Mouse (Mus musculus) spleen, adult 2 months (tissue): ENCODE results near the gene Gas1. TPM values are rescaled to one million over a fixed set of nuclear protein-coding genes. Genes with fewer than 3 reads are reported as not detected.

Experiments used
- DNase-seq, 2 experiments: peaks; one replicate each; pipeline versions ENCODE4 v3.0.0 to v3.0.0-alpha.2; 2012 to 2021; ENCODE audit warnings: low spot score in 2 of 2, low read depth in 1 of 2
- H3K27ac ChIP-seq: fragments of 200-500 bp; 2 replicates; pipeline ENCODE4 v1.5.1; 2012; ENCODE audit warnings: low read length, inconsistent platforms; ENCODE audit not compliant: insufficient read depth
- H3K27me3 ChIP-seq: fragments of 200-500 bp; 2 replicates; pipeline ENCODE4 v1.6.1; 2012; ENCODE audit warnings: mild to moderate bottlenecking, moderate library complexity, low read length, inconsistent platforms; ENCODE audit not compliant: control insufficient read depth, insufficient read depth
- H3K36me3 ChIP-seq: fragments of 200-500 bp; 2 replicates; pipeline ENCODE4 v1.6.1; 2012; ENCODE audit warnings: mild to moderate bottlenecking, low read length, inconsistent platforms; ENCODE audit not compliant: control insufficient read depth, insufficient read depth
- H3K4me1 ChIP-seq: fragments of 200-500 bp; 2 replicates; pipeline ENCODE4 v1.6.1; 2011; ENCODE audit warnings: inconsistent platforms; ENCODE audit not compliant: control insufficient read depth, insufficient read depth, insufficient read length
- H3K4me3 ChIP-seq: fragments of 200-500 bp; 2 replicates; pipeline ENCODE4 v1.5.1; 2011; ENCODE audit warnings: mild to moderate bottlenecking, inconsistent platforms; ENCODE audit not compliant: insufficient read depth, insufficient read length; ENCODE audit errors: extremely low read depth
- CTCF ChIP-seq: fragments of 200-500 bp; IDR thresholded peaks from 2 replicates; pipeline ENCODE4 v1.5.1; 2011; ENCODE audit warnings: mild to moderate bottlenecking, inconsistent platforms; ENCODE audit not compliant: insufficient read depth, insufficient read length, insufficient replicate concordance; ENCODE audit errors: extremely low read depth
- POLR2A ChIP-seq: fragments of 200-500 bp; IDR thresholded peaks from 2 replicates; pipeline ENCODE4 v1.6.1; 2011; ENCODE audit warnings: low read depth, low read length, inconsistent platforms
- WGBS: fragments of 180-500 bp; shearing (Covaris S2); methylation state at CpG from one replicate; pipeline ENCODE4 v1.1.7; 2018; 5-methylcytosine and 5-hydroxymethylcytosine counted together
- polyA plus RNA-seq: library from polyadenylated mRNA; depleted of rRNA; stranded (reverse); fragments of >200 nt; gene quantifications from 2 replicates; pipeline ENCODE4 v1.2.3, GENCODE M21; 2012

The Gas1 gene
- polyA plus RNA-seq, 1 experiment: 17.7 TPM

GRCm38 (mm10) chr13:60136962-60137361 lies 40.2 kb downstream of the Gas1 start:
- Histone ChIP-seq H3K4me1 (no peaks in the 10 kb centered on the region), H3K4me3 (no peak overlapping the region), H3K36me3 (no peaks in the 10 kb centered on the region), H3K27me3 (no peaks in the 10 kb centered on the region), H3K27ac (no peak overlapping the region)
- DNase-seq: no peak
- 91% methylated on average over 4 of the region's 4 CpGs for WGBS
- TF ChIP-seq POLR2A (no peak), CTCF (no peak)

DNA sequence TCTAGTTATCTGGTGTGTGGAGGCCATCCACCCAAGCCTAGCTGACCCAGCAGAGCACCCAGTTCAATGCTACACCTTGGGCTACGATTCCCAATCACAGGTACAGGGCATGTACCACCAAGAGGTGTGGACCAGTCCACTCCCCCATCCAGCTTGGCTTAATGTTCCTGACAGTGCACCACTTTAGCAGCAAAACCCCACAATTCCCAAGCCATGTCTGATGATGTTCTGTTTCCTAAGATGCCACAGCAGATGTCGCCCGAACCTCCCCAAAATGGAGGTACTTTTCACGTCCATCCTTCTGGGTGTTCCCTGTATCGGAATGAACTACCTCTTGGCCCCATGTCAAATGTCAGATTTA lies 42.7 kb downstream of the Gas1 start:
- no peak overlapping the region for H3K4me3 ChIP-seq
- DNase-seq: no peak
- WGBS: 92% methylated on average over 5 of the region's 5 CpGs

DNA sequence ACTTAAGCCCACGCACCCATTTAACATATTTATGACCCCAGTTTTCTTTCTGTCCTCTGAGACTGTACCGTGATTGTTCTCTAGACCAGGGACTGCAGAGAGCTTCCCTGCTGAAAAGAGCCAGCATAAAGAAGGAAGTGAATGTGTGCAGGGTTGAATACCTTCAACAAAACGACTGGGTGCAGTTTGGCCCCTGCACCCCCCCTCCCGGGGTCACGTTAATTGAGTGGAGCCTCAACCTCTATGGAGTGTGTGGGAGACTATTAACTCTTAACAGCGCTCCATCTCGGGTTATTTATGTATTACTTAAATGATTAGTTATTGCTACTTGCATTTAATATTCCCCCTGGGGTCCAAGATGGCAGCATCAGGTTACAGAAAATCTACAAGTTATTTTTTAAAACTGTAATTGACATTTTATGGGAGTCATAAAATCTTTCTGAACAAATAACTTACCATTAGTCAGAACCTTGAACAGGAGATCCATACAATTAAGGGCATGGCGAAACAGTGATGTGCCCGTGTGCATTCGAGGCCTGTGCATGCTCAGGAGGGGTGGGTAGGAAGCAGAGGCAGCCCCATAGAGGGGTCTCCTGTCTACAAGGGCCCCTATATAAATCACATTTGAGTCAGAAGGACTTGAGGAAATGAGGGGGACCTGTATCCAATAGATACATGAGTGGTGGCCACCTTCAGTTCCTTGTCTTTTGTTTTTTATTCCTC lies 43.3 kb downstream of the Gas1 start:
- Histone ChIP-seq H3K36me3 (no peaks in the 10 kb centered on the region), H3K27ac (no peak overlapping the region), H3K4me3 (no peak overlapping the region), H3K27me3 (no peaks in the 10 kb centered on the region), H3K4me1 (no peaks in the 10 kb centered on the region)
- WGBS: 62% methylated on average over 10 of the region's 10 CpGs
- no peak for DNase-seq
- TF ChIP-seq CTCF (no peak), POLR2A (no peak)

More for the DNA sequence above, 42.7 kb downstream of the Gas1 start:
- Histone ChIP-seq H3K4me1 (no peaks in the 10 kb centered on the region), H3K27me3 (no peaks in the 10 kb centered on the region), H3K27ac (no peak overlapping the region), H3K36me3 (no peaks in the 10 kb centered on the region)
- TF ChIP-seq POLR2A (no peak), CTCF (no peak)

DNA sequence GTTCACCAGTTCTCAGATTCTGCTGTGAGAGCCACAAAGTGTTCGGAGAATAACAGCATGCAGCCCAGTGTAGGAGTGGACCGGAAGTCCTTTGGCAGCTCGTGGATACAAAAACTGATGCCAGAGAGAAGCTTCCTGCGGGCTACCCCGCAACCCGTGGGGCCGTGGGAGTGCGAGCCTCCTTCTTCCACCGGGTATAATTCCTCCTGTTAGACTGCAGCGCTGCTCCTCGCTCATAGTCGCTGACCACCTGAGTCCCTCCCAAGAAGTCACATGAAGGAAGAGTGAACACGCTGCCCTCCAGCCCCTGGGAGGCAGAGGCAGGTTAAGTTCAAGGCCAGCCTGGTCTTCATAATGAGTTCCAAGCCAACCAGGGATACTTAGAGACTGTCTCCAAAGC lies 45.4 kb downstream of the Gas1 start:
- no peak overlapping the region for H3K27ac ChIP-seq
- no peaks in the 10 kb centered on the region for H3K4me1 ChIP-seq
- no peaks in the 10 kb centered on the region for H3K27me3 ChIP-seq
- H3K36me3 ChIP-seq: no peaks in the 10 kb centered on the region
- no peak for DNase-seq
- WGBS: 67% methylated on average over 13 of the region's 13 CpGs
- no peak overlapping the region for H3K4me3 ChIP-seq
- TF ChIP-seq POLR2A (no peak), CTCF (no peak)

- TF ChIP-seq POLR2A (no peak), CTCF (no peak)
- 81% methylated on average over 9 of the region's 9 CpGs for WGBS
- DNase-seq: no peak
- H3K27me3 ChIP-seq: no peaks in the 10 kb centered on the region
- no peak overlapping the region for H3K27ac ChIP-seq
- no peaks in the 10 kb centered on the region for H3K36me3 ChIP-seq
- no peaks in the 10 kb centered on the region for H3K4me1 ChIP-seq
- H3K4me3 ChIP-seq: no peak overlapping the region
Measured at GRCm38 (mm10) chr13:60129541-60129940, 47.6 kb downstream of the Gas1 start.

DNA sequence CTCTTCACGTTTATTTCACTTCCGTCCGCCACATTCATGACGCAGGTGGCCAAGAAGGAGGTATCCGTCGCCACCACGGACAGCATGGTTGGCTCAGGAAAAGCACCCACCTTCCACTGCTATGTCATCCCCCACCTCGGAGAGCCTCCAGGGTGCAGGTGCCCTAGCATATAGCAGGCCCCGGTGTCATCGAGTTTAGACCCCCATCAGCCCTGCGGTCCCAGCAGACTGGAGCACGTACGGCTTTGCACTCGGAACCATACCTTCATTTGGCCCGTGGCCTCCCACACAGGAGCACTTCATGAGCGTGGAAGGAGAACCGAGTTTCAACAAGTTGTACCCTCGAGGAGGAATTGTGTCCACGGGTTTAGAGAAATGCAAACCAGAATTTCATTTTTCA lies 50.8 kb downstream of the Gas1 start:
- H3K36me3 ChIP-seq: no peaks in the 10 kb centered on the region
- no peak overlapping the region for H3K4me3 ChIP-seq
- no peak overlapping the region for H3K27ac ChIP-seq
- TF ChIP-seq CTCF: no peak
- TF ChIP-seq POLR2A: no peak
- no peak for DNase-seq
- no peaks in the 10 kb centered on the region for H3K27me3 ChIP-seq
- H3K4me1 ChIP-seq: no peaks in the 10 kb centered on the region
- whole genome bisulfite sequencing: 57% methylated on average over 19 of the region's 19 CpGs

- Histone ChIP-seq H3K4me3 (no peak overlapping the region), H3K36me3 (no peaks in the 10 kb centered on the region), H3K27ac (no peak overlapping the region), H3K4me1 (no peaks in the 10 kb centered on the region), H3K27me3 (no peaks in the 10 kb centered on the region; the same call in 1 of the 2 replicates)
- DNase-seq: no peak
- 60% methylated on average over 13 of the region's 13 CpGs for WGBS
- no peak for TF ChIP-seq POLR2A
- no peak for TF ChIP-seq CTCF
Measured at GRCm38 (mm10) chr13:60125501-60126305, 51.5 kb downstream of the Gas1 start.
